Mouse (Mus musculus) kidney, postnatal 25 days (tissue): ENCODE results near the gene Cox7a2l.

Experiments used
- DNase-seq, 2 experiments: peaks; one replicate each; pipeline ENCODE4 v3.0.0; 2021; ENCODE audit warnings: mixed read lengths in 2 of 2

Cox7a2l gene

DNA sequence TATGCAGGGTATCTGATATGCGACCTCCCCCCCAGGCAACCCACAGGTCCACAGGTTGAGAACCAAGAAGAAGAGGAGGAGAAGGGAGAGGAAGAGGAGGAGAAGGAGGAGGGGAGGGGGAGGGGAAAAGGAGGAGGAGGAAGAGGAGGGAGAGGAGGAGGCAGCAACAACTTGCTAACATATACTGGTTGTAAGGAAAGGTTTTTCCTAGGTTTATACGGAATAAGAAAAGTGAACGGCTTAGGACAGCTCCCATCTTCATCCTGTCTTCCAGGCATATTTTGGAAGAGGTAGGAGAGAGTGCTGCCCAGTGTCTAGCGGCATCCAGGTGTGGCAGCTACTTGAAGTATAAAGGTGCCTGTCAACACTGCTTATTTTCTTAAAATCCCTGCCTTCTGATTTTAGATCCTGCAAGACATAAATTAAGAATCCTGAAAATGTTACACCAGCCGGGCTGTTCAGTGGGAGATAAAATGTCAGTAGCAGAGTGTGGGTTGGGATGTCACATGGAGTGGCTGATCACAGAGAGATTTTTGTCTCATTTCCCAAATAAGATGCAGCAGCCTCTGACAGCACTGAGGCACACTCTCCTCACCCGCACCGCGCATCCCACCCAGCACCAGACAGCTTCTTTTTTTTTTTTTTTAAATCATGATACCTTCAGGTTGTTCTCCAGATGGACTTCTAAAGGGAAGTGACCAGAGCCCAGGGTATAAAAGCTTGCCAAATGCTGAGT lies at the start of gene Cox7a2l:
Gene Cox7a2l (minus strand): TSS at position 51 of the 736 bp plus-strand sequence.
- DNase-seq, result no peak

DNA sequence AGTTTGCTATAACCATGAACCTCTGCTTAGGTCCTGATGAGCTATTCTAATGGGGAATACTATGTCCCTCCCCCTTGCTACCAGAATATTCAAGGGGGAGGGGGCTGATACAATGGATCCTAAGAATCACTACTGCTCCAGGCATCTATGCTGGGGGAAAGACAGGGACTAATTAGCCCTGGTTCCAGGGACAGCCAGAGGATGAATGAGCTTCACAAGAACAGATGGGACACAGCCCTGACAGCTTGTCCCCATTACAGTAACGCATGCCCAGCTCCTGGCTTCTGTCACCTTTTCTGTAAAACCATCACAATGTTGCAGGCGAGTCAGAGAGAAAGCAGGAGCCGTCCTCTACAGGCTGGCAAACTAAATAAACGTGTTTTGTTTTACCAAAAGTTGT lies 48.4 kb upstream of the Cox7a2l start:
- no peak for DNase-seq

GRCm38 (mm10) chr17:83564119-83564820 lies 47.1 kb upstream of the Cox7a2l start:
- no peak for DNase-seq

DNA sequence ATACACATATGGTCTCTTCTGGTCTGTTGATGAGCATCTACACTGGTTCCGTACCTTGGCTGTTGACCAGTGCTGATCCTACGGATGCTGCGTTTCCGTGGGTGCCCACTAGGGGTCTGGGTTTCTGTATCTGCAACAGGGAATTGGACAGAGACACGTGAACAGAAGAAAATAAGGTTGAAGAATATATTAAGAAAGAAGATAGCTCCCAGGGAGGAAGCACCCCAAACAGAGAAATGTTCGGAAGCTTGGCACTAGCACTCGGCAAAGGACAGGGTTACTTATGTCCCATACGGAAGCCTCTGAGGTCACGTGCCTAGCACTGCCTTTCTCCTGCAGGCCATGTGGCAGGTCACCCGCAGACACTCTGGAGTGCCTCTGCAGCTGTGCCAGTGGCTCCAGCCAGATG lies 46.6 kb upstream of the Cox7a2l start:
- DNase-seq, result peak; percentile 60 to 80

DNA sequence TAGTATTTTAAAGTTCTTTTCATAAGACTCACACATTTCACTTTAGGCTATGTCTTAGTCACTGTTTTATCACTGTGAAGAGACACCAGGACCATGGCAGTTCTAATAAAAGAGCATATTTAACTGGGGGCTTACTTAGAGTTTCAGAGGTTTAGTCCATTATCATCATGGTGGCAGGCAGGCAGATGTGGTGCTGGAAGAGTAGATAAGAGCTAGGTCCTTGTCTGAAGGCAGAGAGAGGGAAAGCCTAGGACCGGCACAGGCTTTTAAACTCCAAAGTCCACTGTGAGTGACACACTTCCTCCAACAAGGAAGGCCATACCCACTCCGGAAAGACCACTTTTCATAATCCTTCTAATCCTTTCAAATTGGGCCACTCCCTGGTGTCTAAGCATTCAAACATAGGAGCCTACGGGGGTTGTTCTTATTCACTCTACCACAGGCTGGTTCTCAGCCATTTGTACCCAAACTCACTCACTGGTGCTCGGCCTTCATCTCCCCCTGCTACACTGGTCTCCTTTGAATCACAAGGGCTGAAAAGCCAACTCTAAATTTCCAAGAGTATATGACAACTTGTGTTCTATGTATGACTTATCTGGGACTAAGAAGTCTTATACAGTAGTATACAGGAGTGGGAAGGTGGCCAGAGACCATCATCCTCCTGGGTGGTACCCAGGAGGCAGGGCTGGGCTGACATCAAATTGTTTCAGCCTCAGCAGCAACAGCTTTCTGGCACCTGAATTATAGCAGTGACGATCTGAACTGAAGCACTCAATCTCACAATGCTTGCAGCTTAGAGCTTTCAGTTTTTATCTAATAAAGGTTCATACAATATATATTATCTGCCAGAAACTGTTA lies 45.3 kb upstream of the Cox7a2l start:
- no peak for DNase-seq

DNA sequence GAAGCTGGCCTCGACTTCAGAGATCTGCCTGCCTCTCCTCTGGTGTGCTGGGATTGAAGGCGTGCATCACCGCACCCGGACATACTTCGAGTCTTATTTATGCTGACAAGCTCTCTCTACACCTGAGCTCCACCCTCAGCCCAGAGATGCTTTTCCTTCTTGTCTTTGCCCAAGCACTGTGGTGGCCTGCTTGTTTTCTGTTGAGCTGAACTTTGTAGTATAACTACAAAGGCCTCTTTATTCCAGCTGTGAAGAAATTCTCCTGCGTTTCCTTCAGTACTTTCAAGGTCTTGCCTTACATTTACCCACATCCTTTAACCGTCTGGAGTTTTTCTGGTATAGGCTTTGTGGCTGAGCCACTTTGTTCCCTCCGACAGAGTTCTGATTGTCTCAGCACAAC lies 42.0 kb upstream of the Cox7a2l start:
- no peak for DNase-seq

- DNase-seq, result no peak
Observed at GRCm38 (mm10) chr17:83555836-83556235, 38.7 kb upstream of the Cox7a2l start.

GRCm38 (mm10) chr17:83554997-83555396 lies 37.9 kb upstream of the Cox7a2l start:
- peak in 1 of 2 experiments; percentile 12 for DNase-seq

DNA sequence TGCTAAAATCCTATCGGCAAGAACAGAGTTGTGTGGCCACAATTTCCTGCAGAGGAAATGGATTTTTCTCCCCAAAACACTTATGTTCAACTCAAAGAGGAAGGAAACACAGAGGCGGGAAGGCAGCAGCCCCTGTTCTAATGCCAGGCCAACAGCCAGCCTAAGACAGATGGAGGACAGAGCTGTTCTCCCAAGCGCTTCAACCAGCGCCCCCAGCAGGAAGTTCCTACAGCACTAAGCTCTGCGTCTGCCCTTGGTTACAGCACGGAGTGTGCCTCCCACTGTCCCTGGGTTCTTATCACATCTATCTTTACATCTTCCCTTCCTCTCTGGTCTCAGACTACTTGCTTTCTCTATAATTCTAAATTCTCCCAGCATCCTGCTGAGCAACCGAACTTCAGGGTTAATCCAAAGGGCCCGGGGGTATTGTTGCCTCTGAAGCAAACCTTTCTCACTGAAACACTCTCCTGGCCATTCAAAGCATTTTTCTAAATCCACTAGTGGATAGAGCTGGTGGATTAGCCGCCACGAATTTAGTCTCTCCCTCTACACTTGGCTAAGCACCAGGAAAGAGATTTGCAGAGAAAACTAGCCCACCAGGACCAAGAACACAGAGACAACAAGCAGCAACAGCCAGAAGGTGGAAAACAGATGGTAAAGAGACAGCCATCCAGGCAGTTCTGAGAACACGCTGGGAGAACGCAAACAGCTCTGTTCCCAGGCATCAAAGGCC lies 31.5 kb upstream of the Cox7a2l start:
- DNase-seq, result peak; percentile 20 to 32

DNA sequence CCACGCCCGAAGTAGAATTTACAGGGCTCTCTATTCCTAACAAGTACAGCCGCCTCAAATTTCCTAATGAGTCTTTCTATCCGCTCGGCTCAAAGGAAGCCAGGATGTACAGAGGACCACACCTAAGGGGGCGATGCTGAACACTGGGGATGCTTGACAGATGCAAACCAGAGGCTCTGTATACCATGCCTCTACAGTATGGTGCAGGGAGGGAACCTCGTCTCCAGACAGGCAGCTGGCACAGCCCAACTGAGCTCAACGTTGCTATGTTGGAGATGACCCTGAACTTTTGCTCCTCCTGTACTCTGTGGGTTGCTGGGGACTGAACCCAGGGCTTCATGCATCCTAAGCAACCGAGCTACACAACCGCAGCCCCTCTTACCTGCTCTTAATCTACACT lies 30.0 kb upstream of the Cox7a2l start:
- peak in 1 of 2 experiments; percentile 18 for DNase-seq

DNA sequence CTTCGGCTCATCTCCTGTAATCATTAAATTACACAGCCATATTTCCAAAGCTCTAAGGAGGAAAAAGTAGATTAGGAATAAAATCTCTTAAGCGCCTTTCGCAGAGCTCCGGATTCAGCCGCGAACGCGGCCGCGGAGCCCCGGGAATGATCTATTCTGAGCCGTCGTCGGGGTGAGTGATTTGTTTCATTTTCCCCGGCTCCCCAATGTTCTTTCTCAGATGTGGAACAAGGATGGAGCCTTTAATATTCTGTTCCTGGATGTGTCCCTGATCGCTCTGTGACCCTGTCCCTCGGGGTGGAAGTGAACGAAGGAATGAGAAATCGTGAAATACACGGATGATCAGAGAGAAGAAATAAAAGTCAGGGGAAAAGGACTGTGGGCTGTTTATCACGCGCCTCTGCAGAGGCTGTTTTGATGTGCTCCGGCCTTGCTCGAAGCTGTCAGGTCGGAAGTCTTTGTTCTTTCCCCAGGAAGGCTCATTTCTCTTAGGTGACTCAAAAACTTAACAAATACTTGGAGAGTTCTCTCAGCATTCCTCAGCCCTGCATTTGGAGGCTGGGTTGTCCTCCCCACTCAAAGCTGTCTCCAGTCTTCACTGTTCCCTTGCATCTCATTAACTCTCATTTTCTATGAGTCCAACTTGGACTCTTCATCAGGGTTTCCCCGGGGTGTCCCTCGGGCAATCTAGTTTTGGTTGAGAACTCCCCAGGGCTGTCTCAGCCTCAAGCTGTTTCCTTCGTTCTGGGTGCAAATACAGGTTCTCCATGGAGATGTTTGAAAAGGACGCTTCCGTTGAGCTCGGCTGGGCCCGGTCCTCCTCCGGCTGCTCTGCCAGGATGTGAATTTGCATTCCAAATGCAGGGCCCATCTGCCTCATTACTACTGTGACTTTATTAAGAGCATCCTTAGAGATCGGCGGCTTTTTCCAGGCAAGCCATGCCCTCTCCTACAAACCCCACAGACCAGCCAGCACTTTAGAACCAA lies 28.9 kb upstream of the Cox7a2l start:
- peak in 1 of 2 experiments; percentile 22 for DNase-seq

GRCm38 (mm10) chr17:83545259-83545658 lies 28.1 kb upstream of the Cox7a2l start:
- DNase-seq, result no peak

DNA sequence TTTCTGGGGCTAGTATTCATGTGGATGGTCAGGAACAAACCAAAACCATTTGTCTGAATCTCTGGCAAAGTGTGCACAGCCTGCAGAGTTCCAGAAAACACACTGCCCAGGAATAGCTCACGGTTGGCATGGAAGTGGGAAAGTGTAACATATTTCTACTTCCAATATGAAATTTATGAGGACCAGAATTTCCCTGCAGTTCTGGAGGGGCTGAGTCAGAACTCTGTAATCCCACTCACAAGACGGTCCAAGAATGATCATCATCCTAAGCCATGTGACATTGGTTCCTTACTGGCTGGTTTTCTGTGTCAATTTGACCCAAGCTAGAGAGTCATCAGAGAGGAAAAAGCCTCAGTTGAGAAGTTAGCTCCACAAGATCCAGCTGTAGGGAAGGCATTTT lies 25.3 kb upstream of the Cox7a2l start:
- no peak for DNase-seq

DNA sequence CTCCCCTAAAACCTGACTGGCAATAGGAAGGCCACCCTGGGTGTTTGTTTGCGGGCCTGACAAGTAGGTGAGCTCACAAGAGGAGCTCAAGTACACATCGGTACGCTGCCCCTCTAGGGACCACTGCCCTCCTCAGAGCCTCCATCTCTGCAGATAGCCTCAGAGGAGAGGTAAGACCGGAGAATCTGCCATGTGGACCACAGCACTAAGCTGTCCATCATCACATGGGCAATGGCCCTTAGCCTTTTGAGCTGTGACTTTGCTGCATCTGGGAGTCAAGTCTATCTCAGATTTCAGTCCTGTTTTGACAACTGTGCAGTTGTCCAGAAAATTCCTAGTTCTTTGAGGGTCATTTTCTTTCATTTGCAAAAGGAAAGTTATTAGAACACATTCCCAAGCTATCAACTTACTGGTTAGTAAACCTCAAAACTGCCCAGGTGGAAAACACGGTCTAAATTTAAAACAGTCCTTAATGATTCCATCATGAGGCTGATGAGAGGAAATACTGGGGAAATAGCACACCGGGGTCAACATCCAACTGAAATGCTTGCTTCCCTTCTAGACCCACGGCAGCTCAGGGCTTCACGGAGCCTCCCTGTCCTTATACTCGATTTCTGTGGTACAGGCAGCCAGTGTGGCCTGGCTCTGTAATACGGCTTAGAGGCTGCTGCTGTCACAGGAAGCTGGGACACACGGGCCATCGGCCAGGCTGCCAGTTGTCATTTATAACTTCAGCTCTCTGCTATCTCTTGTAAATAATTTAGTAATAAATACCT lies 22.3 kb upstream of the Cox7a2l start:
- no peak for DNase-seq

- DNase-seq, result no peak
Observed at GRCm38 (mm10) chr17:83538694-83539093, 21.6 kb upstream of the Cox7a2l start.

- DNase-seq, result no peak
Observed at GRCm38 (mm10) chr17:83538141-83538540, 21.0 kb upstream of the Cox7a2l start.

- DNase-seq, result no peak
Observed at GRCm38 (mm10) chr17:83533150-83533549, 16.0 kb upstream of the Cox7a2l start.

DNA sequence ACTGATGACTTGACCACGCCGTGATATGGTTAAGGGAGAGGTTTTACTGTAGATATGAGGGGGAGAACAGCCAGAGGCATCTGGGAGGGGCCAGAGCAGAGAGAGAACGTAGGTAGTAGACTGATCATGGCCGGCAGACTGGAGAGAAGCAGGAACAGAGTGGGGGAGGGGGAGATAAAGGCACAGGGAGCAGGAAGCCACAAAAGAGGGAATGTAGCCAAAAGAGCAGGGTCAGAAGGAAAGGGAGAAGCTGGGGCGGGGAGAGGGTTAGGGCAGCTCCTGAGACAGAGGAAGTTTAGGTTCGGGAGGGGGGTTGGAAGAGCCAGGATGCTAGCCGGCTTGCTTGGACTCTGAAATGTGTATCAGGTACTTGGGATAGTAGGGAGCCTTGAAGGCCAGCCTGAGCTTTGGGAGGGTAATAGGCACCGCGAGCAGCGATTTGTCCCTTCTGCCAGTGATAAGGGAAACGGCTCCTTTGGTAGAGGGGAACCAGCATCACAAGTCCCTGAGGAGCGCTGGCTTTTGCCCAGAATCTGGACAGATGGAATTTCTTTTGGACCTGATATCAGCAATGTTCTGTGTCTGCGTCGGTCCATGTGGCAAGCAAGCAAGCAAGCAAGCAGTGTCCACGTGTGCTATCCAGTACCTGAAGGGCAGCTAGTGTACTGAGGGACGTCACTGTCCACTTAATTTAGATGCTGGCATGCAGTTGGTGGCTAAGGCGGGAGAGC lies 10.7 kb upstream of the Cox7a2l start:
- DNase-seq, result peak; percentile 59 to 68

GRCm38 (mm10) chr17:83526624-83527532 lies 9.7 kb upstream of the Cox7a2l start:
- peak; percentile 63 to 77 for DNase-seq
